Mouse (Mus musculus) megakaryocyte, embryonic 14.5 days (primary cell): ENCODE measurements around the gene Zfp568.

Source experiments
- FLI1 ChIP-seq: IDR thresholded peaks from 2 replicates; pipeline ENCODE4 v1.6.1; 2012; ENCODE audit warnings: low read length, inconsistent platforms, mixed read lengths
- GATA1 ChIP-seq: IDR thresholded peaks from 3 replicates; pipeline ENCODE4 v1.6.1; 2012; ENCODE audit warnings: mixed read lengths, low read length, inconsistent platforms, borderline replicate concordance

DNA sequence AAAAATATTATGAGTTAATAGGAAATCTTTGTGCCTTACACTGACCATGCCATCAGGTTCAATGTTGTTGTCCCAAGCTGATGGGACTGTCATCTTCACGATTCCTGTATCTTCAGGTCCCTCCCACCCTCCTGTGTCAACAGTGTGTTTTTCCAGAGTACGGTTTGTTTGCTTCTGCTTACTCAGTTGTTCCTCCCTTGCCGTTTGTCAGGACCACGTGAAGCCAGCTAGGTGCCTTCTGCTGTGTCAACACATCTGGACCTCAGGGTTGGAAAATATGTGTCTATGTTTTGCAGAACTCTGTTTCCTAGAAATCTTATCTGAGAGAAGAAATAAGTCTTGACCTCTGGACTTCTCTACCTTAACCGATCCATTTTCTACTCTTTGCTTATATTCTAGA is 16.8 kb downstream of the Zfp568 start:
- TF ChIP-seq GATA1 (no peak), FLI1 (no peak)
